Mouse (Mus musculus) right cerebral cortex, postnatal 4 days (tissue): ENCODE results near the gene 2900011O08Rik.
"Not testable (repeated sequence)": the region's sequence is repeated elsewhere in the genome, so short reads cannot be mapped to it uniquely, and the experiment has no call there.

Experiments used
- DNase-seq: peaks from one replicate; pipeline ENCODE4 v3.0.0-alpha.2; 2022

The 2900011O08Rik gene

DNA sequence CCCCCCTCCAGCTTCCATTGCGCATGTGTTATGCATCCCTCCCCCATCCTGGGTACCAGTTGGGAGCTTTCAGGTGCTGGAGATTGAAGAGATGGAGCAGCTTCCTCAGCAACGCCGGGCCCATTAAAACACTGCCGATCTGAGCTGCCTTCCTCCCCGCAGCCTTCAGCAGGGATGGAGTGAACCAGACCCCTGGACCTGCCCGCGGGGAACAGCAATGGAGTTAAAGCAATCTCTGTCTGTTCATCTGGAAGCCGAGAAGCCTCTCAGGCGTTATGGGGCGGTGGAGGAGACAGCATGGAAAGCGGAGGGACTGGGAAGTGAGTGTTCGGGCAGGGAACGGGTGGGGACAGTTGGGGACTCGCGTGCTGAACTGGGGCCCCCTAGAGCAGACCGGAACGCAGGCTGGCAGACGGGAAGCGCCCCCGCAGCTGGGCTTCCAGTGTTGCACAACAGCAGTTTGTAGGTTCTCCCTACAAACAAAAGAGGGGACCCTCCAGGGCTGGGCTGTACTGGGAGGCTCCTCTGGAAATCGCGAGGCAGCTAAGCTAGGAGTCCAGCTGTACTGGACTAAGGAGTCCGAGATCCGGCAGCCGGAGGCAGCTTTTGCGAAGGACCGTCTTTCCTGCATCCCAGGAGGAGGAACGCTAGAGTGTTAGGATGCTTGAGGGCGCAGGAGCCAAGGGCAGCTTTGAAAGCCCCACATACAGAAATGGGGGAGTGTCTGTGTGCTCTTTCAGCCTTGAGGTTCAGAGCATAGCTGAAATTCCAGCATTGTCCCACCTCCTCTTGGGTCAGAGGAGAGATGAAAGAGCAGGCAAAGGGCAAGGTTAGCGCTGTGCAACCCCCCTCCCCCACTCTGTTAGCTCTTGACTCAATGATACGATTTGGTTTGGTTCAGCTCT is at the start of gene 2900011O08Rik, which contains the start of gene Ifitm7:
Gene 2900011O08Rik (plus strand): TSS at position 31 of the 905 bp plus-strand sequence.
Gene Ifitm7 (minus strand): TSS at position 315 of the 905 bp plus-strand sequence.
- peak; percentile 56 for DNase-seq

DNA sequence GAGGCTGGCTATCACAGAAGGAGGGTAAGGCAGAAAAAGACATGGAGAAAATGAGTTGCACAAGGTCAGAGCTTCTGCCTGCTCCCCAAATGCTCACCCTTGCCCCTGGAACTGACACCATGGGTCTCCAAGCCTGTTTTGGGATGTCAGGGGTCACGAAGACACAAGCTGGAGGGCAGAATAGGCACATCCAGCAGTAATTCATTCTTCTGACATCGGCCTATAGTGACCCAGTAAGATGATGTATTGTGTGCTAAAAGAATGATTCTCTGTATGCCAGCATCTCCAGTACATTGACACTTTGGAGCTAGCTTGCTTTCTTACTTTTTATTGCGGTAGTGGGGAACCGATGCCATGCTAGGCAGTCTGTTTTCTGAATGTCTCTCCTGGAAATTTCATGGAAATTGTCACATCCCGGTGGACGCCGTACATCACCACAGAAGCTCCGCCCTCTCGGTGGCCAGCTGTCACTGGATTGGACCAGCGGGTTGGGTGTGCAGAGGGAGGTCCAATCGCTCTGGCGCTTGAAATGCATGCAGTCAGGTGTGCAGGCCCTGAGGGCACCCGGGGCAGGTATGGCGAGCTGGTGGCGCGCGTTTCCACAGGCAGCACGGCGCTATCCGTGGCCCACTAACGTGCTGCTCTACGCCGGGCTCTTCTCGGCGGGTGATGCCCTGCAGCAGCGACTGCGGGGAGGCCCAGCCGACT is 46.1 kb upstream of the 2900011O08Rik start:
- DNase-seq: peak; percentile 76

DNA sequence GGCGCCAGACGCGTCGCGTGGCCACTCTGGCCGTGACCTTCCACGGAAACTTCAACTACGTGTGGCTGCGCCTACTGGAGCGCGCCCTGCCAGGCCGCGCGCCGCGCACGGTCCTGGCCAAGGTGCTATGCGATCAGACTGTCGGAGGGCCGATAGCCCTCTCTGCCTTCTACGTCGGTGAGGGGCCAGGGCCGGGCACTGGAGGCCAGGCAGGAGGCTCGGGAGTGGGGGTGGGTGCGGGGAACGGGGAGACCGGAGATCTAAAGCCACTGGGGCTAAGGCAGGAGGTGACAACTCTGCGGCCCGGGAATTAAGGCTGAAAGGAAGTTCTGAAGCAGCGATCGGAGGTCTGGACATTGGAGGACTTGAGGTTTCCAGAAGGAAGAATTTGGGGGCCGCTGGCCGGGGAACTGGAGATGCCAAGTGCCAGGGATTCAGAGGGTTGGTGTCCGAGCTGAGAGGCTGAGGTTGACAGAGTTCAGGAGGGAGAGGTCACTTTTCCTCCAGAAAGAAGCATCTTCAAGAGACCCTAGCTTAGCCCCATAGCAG is 45.5 kb upstream of the 2900011O08Rik start:
- DNase-seq: peak; percentile 39

DNA sequence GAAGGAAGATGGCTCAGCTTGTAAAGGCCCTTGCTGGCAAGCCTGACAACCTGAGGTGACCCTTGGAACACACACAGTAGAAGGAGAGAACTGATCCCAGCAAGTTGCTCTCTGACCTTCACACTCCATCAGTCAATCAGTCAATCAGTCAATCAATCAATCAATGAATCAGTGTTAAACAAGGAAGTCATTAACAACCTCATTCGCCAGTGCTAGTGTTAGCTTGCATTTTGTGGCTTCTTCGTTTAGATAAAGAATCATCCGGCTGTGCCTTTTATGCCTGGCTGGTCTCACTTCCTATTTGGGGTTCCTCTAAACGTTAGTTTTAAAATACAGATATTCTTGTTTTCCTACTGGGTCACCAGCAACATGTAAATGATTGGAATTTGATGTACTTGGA is 42.2 kb upstream of the 2900011O08Rik start:
- DNase-seq: no peak

DNA sequence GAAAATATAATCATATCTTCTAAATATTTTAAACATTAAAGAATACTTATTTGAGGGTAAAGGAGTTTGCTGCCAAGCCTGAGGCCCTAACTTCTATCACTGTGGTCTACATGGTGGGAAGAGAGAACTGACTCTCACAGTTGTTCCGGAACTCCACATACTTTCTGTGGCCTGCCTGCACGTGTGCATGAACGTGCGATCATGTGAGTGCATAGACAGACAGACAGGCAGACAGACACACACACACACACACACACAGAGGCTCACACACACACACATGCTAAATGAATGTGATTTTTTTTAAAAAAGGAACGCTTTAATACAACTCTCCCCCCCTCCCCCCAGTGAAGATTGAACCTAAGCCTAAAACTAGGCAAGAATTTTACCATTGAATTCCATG is 41.7 kb upstream of the 2900011O08Rik start:
- DNase-seq: no peak

DNA sequence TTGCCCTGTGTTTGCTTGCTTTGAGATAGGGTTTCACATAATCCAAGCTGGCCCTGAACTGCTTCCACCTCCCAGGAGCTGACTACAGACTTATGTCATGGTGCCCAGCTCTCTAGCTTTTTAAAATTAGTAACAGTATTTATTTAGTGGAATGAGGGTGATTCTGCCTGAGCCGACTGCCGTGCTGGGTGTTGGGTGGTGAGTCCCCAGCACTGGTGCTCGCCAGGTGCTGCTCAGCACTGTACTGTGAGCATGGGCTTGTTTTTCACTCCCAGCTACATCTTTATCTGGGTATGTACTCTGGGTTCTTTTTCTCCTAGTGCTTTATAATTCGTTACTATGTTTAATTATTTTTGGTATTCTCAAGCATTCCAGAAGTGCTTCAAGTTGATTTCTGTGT is 41.3 kb upstream of the 2900011O08Rik start:
- DNase-seq: no peak

DNA sequence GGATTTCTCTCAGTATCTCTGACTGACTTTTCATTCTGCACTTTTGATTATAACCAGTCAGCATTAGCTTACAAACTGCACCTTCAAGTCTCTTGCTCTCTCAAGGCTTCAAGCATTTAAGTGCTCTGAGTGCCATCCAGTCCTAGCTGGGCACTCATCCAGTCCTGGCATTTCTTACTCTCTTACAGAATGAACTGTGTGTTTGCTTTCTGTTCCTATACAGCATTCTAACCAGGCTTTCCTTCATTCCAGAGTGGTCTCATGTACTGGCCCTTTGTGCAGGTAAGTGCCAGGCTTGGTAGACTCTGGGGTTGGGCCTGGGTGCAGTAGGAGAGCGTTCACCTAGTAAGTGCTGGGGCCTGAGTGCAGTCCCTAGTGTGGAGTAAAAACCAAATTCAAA is 40.1 kb upstream of the 2900011O08Rik start:
- DNase-seq: no peak

DNA sequence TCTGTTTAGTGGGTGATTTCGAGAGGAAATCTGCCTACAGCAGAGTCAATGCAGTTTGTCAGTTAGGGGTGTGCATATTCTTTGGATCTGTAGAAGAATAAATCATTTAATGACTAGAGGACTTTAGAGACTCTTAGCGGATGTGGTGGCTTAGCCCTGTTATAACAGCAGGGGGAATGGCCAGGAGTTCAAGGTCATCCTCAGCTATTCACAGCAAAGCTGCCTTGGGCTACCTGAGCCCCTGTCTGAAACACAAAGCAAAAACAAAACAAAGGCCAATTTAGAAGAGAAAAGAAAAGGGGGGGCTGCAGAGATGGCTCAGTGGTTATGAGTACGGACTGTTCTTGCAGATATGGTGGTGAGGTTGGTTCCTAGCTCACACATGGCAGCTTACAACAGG is 35.2 kb upstream of the 2900011O08Rik start:
- DNase-seq: no peak

DNA sequence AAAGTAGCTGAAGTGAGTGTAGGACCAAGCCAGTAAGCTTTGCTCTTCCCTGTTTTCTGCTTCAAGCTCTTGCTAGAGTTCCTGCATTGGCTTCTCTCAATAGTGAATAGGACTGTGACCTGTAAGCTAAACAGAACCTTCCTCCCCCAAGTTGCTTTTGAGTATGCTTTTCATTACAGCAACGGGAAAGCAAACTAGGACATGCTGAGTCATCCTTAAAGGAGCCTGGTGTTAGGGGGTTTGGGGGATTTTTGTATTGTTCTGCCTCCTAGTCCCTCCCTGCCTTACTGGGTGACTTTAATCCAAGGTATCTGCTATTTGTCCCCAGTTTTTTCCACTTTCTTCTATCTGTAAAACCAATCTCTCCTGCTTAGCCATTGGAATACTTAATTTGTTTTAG is 24.4 kb upstream of the 2900011O08Rik start:
- DNase-seq: no peak

DNA sequence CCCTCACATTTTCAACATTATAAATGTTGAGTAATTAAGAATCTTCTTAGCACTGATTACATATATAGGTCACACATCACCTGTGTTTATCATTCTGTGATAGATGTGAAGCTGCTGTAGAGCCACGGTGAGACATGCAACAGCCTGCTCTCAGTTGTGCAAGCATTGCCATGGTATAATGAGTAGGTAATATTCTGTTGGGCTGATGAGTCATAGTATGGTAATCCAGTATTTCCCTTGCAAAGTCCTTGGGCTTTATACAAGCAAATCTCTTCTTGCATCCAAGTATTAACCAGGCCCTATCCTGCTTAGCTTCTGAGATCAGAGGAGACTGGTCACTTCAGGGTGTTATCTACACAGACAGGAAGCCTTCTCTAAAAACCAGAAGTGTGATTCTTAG is 17.3 kb upstream of the 2900011O08Rik start:
- DNase-seq: no peak

DNA sequence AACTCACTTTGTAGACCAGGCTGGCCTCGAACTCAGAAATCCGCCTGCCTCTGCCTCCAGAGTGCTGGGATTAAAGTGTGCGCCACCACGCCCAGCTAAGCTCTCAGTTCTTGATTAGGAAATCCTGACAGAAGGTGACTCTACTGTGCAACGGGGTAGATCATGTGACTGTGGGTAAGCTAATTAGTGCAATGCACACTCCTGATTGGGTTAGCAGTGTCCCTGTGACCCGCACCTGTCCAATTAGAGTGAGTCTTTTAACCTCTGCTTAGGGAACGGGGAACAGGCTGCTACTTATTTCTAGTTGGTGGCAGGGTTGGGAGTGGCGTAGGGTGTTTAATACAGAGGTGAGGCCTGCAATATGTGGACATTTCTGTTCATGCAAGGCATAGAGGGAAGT is 14.4 kb upstream of the 2900011O08Rik start:
- no peak for DNase-seq

DNA sequence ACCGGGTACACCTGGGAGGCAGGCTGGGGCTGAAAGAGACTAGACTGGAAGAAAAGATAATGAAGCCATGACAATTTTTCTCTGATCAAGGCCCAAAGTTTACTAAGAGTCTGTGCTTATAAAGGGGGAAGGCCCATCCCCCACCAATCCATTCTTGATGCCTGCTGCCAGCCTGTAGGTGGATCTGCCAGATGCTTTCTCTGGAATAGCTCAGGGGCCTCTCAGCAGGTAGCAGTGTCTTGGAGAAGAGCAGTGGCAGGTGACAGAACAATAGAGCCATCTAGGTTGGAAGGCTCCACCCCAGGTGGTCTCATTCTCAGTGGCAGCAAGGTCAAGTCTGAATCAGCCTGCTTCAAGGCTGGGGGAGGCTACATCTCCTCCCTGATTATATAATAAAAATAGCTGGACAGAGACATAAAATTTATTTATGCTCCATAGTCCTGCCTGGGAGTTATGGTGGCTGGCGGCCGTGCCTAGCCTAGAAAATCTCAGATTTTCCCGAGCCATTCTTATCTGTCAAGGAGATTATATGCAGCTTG is 10.0 kb upstream of the 2900011O08Rik start:
- not testable (repeated sequence) for DNase-seq

DNA sequence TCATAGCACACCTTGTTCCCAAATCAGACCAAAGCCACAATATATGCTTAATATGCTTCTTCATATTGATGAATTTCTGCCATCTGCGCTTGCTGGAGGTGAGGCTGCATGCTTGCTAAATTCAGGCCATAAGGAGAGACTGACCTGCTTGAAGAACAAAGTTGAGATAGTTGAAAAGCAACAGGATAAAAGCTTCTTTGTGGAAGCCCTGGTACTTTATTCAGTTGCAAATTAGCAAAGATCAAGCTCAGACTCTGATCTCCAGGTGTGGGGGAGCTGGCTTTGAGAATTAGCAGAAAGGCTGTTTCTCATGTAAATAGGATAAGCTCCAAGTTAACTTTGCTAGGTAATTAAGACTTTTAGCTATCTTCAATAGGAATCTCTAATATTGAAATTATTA is 9.4 kb upstream of the 2900011O08Rik start:
- DNase-seq: not testable (repeated sequence)

DNA sequence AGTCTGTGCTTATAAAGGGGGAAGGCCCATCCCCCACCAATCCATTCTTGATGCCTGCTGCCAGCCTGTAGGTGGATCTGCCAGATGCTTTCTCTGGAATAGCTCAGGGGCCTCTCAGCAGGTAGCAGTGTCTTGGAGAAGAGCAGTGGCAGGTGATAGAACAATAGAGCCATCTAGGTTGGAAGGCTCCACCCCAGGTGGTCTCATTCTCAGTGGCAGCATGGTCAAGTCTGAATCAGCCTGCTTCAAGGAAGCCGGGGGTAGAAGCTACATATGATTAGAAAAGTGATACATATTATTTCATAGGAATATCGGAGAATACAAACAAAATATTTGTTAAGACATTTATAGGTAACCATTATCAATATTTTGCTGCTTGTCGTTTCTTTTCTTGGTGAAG is 4.7 kb upstream of the 2900011O08Rik start:
- not testable (repeated sequence) for DNase-seq

DNA sequence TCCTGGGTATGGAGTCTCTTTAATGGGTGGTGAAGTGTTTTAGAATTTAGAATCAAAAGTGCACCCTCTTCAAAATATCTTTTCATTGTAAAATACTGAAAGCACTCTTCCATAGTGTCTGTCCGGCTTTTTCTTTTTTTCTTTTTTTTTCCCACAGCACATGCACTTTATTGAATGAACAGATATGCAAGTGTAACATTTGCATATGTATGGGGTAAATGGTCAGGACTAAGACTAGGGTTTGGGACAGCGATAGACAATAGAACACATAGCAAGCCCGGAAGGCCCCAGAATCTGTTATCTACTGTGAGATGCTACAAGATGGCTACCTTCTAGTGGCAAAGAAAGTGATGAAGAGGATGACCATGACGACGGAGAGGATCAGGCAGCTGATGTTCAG is 3.2 kb upstream of the 2900011O08Rik start:
- DNase-seq: no peak

DNA sequence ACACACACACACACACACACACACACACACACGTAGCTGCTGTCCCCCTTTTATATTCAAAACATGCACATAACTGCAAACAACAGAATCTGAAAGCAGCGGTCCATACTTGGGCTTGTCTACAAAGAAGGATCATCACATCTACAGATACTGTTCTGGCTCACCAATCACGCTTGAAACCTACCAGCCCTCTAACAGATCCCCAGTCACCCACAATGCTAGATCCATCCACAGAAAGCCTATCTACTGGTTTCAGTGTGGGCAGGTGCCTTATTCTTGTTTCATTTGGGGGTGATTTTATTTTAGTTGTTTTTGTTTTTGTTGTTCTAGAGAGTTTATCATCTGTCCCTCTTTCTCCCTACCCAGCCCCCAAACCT is 219 bp upstream of the 2900011O08Rik start:
- no peak for DNase-seq

DNA sequence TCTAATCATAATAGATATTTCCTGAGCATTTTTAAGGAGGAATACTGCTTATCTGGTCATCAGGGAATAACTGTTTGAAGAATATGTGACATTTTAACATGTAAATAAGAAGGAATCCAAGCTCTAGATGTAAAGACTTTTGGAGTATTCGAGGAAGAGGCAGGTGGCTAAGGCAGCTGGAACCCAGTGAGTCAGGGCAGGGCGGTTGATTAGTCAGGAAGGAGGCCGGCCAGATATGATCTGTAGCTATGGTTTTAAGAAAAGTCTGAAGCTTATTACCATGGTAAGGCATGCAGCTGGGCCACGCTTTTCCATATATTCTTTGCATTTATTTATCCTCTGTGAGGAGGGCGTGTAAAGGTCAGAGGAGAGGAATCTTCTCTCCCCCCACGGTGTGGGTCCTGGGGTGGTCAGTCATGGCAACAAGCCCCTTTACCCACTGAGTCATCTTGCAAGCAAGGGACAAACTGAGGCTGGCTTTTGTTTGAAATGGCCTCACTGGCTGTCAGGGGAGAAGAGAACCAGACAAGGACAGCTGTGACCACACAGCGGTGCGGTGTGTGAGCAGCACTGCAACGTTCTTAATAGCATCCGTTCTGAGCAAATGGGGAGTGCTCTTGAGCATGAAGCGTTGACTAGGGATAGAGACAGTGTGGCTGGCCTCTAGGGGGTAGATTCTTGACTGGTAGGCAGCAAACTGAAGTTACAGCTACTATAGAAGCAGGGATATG is 6.3 kb downstream of the 2900011O08Rik start:
- DNase-seq: no peak

DNA sequence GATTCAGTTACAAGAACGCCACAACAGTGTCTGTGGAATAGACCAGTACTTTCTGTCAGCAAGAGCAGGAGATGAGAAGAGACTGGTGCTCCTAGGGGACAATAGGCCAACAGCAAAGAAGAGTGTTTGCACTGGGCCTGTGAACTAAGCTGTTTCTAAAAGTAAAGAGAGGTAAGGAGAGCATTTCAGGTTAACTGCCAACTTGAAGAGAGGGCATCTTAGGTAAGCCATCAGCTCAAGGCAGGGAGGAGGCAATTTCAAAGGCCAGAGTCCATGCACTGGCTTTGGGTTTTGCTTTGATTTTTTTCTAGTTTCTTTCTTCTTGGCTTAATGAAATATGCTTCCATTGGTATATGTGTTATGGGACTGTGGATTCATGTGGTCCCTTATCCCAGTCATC is 7.7 kb downstream of the 2900011O08Rik start:
- no peak for DNase-seq

DNA sequence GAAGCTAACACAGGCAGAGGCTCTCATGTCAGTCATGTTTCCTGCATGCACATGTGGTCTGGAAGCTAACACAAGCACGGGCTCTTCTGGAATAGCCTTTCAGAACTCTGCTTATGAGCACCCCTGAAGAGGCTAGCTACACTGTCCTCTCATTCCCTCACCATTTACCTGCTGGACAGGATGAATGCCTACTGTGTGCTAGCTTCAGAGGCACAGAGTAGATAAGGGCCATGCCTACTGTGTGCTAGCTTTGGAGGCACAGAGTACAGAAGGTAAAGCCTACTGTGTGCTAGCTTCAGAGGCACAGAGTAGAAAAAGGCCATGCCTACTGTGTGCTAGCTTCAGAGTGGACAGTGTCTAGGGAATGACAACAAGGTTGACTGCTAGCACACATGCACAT is 8.1 kb downstream of the 2900011O08Rik start:
- DNase-seq: no peak

DNA sequence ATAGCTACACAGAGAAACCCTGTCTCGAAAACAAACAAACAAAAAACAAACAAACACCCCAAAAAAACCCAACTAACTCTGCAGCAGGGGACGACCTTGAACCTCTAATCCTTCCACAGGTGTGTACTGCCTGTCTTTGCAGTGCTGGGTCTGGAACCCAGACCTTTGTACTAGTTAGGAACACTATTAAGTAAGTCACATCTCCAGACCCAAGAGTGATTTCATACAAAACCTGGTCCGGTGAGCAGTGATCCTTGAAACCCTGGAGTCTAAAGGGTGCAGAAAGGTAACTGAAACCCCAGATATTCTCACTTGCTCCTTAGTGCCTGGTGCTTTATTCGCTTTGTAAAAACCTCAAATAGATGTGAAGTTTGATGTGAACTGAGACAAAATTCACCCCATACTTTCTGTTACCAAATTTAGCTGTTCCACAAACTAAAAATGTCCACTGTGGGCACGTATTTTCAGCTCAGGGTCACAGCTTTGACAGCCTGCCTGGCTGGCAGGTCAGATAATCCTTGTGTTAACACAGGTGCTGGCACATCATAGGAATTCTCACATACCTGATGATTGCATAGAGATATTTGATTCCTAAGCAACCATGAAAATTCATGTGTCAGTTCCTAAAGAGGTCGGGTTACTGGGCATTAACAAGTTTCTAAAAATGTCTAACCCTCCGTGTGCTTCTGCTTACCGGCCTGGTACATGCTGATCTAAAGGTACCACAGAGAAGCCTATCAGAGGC is 17.2 kb downstream of the 2900011O08Rik start:
- DNase-seq: no peak

DNA sequence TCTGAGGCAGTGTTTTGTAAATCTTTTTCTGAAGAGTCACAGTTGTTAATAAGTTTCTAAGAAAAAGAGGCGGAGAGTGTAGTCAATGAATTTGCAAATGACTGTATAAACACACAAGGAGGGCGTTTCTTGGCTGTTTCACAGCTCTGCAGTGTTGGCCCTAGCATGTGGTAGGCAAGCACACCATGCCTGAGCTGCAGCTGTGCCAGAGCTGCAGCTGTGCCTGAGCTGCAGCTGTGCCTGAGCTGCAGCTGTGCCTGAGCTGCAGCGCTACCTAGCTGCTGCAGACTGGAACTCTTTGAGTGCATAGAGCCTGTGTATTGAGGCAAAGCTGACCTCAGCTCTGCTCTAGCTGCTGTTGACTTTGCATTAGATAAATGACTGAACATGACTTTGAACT is 17.8 kb downstream of the 2900011O08Rik start:
- DNase-seq: no peak

DNA sequence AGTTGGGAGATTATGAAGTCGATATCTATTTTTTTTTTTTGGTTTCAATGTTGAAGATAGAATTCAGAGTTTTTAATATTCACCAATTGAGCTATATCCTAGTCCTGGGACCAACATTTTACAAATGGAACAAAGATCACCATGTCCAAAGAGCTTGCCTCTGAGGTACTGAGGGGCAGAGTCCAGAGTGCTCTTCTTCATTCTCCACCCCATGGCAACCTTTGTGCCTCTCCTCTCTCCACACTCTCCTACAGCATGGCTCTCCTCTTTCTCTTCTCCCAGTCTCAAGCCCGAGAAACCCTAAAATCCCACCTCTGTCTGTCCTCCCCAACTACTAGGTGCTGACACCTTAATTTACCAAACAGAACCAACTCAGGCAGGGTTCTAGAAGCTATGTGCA is 18.3 kb downstream of the 2900011O08Rik start:
- DNase-seq: no peak
